Mouse (Mus musculus) kidney, postnatal 0 days (tissue): ENCODE results near the gene Mgmt. TPM values are rescaled to one million over a fixed set of nuclear protein-coding genes. Genes with fewer than 3 reads are reported as not detected.
A peak's percentile ranks its signal among the peaks of the same experiment; 100 is the strongest.

Experiments used
- ATAC-seq: fragments of 200-750 bp; cut with Nextera tagmentation; replicated peaks from 2 replicates; pipeline ENCODE4 v1.8.0; 2017; ENCODE audit warnings: low read depth, moderate number of reproducible peaks, moderate TSS enrichment, moderate library complexity; ENCODE audit not compliant: low FRiP score
- DNase-seq: peaks from one replicate; pipeline ENCODE4 v3.0.0-alpha.2; 2016; ENCODE audit warnings: low spot score
- H3K27ac ChIP-seq: fragments of 300-500 bp; sonication (generic); 2 replicates; pipeline ENCODE4 v1.5.1; 2014; ENCODE audit warnings: mild to moderate bottlenecking
- H3K27me3 ChIP-seq: fragments of 300-500 bp; sonication (generic); 2 replicates; pipeline ENCODE4 v1.6.1; 2014; ENCODE audit warnings: low read length, mixed read lengths; ENCODE audit not compliant: insufficient read depth
- H3K36me3 ChIP-seq: fragments of 300-500 bp; sonication (generic); 2 replicates; pipeline ENCODE4 v1.6.1; 2014; ENCODE audit warnings: low read length, mixed read lengths; ENCODE audit not compliant: insufficient read depth
- H3K4me1 ChIP-seq: fragments of 300-500 bp; sonication (generic); replicated peaks from 2 replicates; pipeline ENCODE4 v1.6.1; 2014; ENCODE audit warnings: antibody characterized with exemption, low read length, mixed read lengths; ENCODE audit not compliant: insufficient read depth
- H3K4me2 ChIP-seq: fragments of 300-500 bp; sonication (generic); 2 replicates; pipeline ENCODE4 v1.6.1; 2014; ENCODE audit warnings: mild to moderate bottlenecking, low read length, moderate library complexity, mixed read lengths
- H3K4me3 ChIP-seq: fragments of 300-500 bp; sonication (generic); replicated peaks from 2 replicates; pipeline ENCODE4 v1.5.1; 2014; ENCODE audit warnings: low read depth, low read length
- H3K9ac ChIP-seq: fragments of 300-500 bp; sonication (generic); 2 replicates; pipeline ENCODE4 v1.6.1; 2014; ENCODE audit warnings: low read depth, low read length
- H3K9me3 ChIP-seq: fragments of 300-500 bp; sonication (generic); replicated peaks from 2 replicates; pipeline ENCODE4 v1.6.1; 2016; ENCODE audit warnings: low read length, inconsistent platforms, mixed read lengths
- CTCF ChIP-seq: IDR thresholded peaks from 2 replicates; pipeline ENCODE4 v1.5.1; 2016; ENCODE audit warnings: antibody characterized with exemption, low read depth, mild to moderate bottlenecking, moderate library complexity
- WGBS: fragments of 180-500 bp; shearing (Covaris S2); extraction: QIAGEN DNeasy Blood & Tissue Kit; methylation state at CpG from one replicate; pipeline ENCODE4 v1.1.7; 2014; 5-methylcytosine and 5-hydroxymethylcytosine counted together
- polyA plus RNA-seq: library from polyadenylated mRNA; unstranded; fragments of >200 nt; fragmentation: Nextera tagmentation; extraction: Ambion mirVana; gene quantifications from 2 replicates; pipeline ENCODE4 v1.2.1, GENCODE M21; 2015

Gene Mgmt
- polyA plus RNA-seq, 1 experiment from 2014 or later, result 5.7 TPM

- Histone ChIP-seq H3K4me1 (no peaks in the 10 kb centered on the region), H3K4me3 (no peak overlapping the region), H3K36me3 (no peaks in the 10 kb centered on the region), H3K9me3 (no peaks in the 10 kb centered on the region), H3K27ac (no peak overlapping the region), H3K4me2 (no peak overlapping the region), H3K9ac (no peak overlapping the region), H3K27me3 (0 out of 2 replicates have a peak, but pooled peaks cover 5% of the 10 kb centered on the region)
- whole genome bisulfite sequencing, result 20% methylated on average over 7 of the region's 7 CpGs
- DNase-seq (peak; percentile 83), ATAC-seq (no peak)
- TF ChIP-seq CTCF, result no peak
Observed at GRCm38 (mm10) chr7:136952608-136953007, 58.2 kb downstream of the Mgmt start.

GRCm38 (mm10) chr7:136953251-136953650, 58.8 kb downstream of the Mgmt start:
- Histone ChIP-seq H3K9ac (no peak overlapping the region), H3K4me1 (no peaks in the 10 kb centered on the region), H3K36me3 (no peaks in the 10 kb centered on the region), H3K4me3 (no peak overlapping the region), H3K27me3 (0 out of 2 replicates have a peak, but pooled peaks cover 5% of the 10 kb centered on the region), H3K27ac (no peak overlapping the region), H3K9me3 (no peaks in the 10 kb centered on the region), H3K4me2 (no peak overlapping the region)
- WGBS, result 33% methylated on average over 3 of the region's 3 CpGs
- no peak for ATAC-seq
- no peak for TF ChIP-seq CTCF
- peak; percentile 6 for DNase-seq

- Histone ChIP-seq H3K9ac (no peak overlapping the region), H3K4me1 (no peaks in the 10 kb centered on the region), H3K4me2 (no peak overlapping the region), H3K9me3 (no peaks in the 10 kb centered on the region), H3K36me3 (no peaks in the 10 kb centered on the region), H3K27me3 (no peaks in the 10 kb centered on the region), H3K27ac (no peak overlapping the region), H3K4me3 (no peak overlapping the region)
- DNase-seq (no peak), ATAC-seq (no peak)
- 94% methylated on average over 7 of the region's 7 CpGs for WGBS
- TF ChIP-seq CTCF, result no peak
Observed at GRCm38 (mm10) chr7:136972361-136972760, 77.9 kb downstream of the Mgmt start.

GRCm38 (mm10) chr7:136975001-136975400, 80.6 kb downstream of the Mgmt start:
- Histone ChIP-seq H3K27ac (no peak overlapping the region), H3K4me1 (no peaks in the 10 kb centered on the region), H3K4me2 (no peak overlapping the region), H3K4me3 (no peak overlapping the region), H3K9me3 (no peaks in the 10 kb centered on the region), H3K9ac (no peak overlapping the region), H3K27me3 (no peaks in the 10 kb centered on the region), H3K36me3 (no peaks in the 10 kb centered on the region)
- DNase-seq (no peak), ATAC-seq (no peak)
- 96% methylated on average over 5 of the region's 5 CpGs for WGBS
- no peak for TF ChIP-seq CTCF

GRCm38 (mm10) chr7:136997456-136997855, 103.0 kb downstream of the Mgmt start:
- Histone ChIP-seq H3K9ac (no peak overlapping the region), H3K4me2 (no peak overlapping the region), H3K9me3 (no peaks in the 10 kb centered on the region), H3K36me3 (no peaks in the 10 kb centered on the region), H3K27me3 (no peaks in the 10 kb centered on the region; the same call in 1 of the 2 replicates), H3K4me1 (peaks cover 17% of the 10 kb centered on the region), H3K27ac (no peak overlapping the region), H3K4me3 (no peak overlapping the region)
- TF ChIP-seq CTCF, result no peak
- WGBS, result 88% methylated on average over 15 of the region's 15 CpGs
- ATAC-seq, result no peak
- DNase-seq, result no peak

- Histone ChIP-seq H3K27me3 (no peaks in the 10 kb centered on the region; the same call in 1 of the 2 replicates), H3K4me2 (peak overlapping the region; percentile 37), H3K9ac (no peak overlapping the region), H3K36me3 (no peaks in the 10 kb centered on the region), H3K9me3 (no peaks in the 10 kb centered on the region), H3K27ac (no peak overlapping the region), H3K4me3 (no peak overlapping the region), H3K4me1 (peaks cover 17% of the 10 kb centered on the region)
- WGBS, result 61% methylated on average over 11 of the region's 11 CpGs
- ATAC-seq, result no peak
- TF ChIP-seq CTCF, result no peak
- no peak for DNase-seq
Observed at GRCm38 (mm10) chr7:137000703-137001102, 106.3 kb downstream of the Mgmt start.

GRCm38 (mm10) chr7:137001215-137001614, 106.8 kb downstream of the Mgmt start:
- Histone ChIP-seq H3K9ac (no peak overlapping the region), H3K4me3 (no peak overlapping the region), H3K27ac (no peak overlapping the region), H3K36me3 (no peaks in the 10 kb centered on the region), H3K4me1 (peaks cover 17% of the 10 kb centered on the region), H3K4me2 (peak overlapping the region; percentile 37), H3K9me3 (no peaks in the 10 kb centered on the region), H3K27me3 (no peaks in the 10 kb centered on the region; the same call in 1 of the 2 replicates)
- DNase-seq, result peak; percentile 22
- TF ChIP-seq CTCF, result no peak
- no peak for ATAC-seq
- WGBS, result 27% methylated on average over 15 of the region's 15 CpGs
